ENCODE assay signal across 9 mouse cellular contexts in the genomic region with DNA sequence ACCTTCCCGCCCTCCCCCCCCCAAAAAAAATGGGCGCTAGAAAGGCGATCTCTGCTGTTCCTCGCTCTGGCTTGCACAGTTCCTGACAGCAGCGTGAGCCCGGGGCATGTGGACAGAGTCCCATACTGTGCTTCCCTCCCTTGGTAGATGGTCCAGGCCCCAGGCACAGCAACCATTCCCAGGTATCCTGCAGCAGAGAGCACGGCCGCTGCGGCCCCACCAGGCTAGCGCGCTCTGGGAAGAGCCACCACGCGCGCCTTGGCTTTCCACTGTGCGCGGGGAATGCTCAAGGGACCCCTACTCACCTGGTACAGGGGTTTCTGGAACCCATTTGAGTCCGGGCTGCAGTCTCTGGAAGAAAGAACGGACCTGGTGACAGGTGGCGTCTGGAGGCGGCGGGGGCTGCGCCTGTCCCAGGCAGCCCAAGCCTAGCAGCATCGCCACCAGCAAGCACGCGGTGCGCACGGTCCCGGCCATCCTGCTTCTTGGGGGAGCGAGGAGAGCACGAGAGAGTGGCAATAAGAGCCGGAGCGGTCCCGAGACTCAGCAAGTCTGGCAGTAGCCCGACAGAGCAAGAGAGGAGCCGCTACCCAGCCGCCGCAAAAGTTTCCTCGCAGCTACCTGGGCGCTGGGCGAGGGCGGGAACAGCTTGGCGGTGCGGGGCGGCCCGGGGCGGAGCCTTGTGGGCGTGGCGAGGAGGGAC. TPM values are rescaled to one million over a fixed set of nuclear protein-coding genes. Genes with fewer than 3 reads are reported as not detected.
DNase-seq lines count a peak whose midpoint lies in the region; TF ChIP-seq lines count a peak whose summit lies in the region.
"Had no signal": no experiment of that assay in that cellular context is flagged by ENCODE, and none has a peak within 500 bp of the region (broad histone marks: within the 10 kb centered on the region; RNA-seq: fewer than 3 reads in every experiment).

A gene (minus strand): TSS at position 623 of the 703 bp plus-strand sequence.

- H3K27me3 ChIP-seq in embryonic facial prominence, embryonic 10.5 days (replicated peaks; ENCODE audit: low read depth, poor library complexity, severe bottlenecking) = peaks cover 56% of the 10 kb centered on the region
- no peaks in the 10 kb centered on the region for H3K27me3 ChIP-seq in kidney, adult 2 months (replicated peaks; ENCODE audit: control insufficient read depth, insufficient read depth, low read length)

- H3K9me3 ChIP-seq in embryonic facial prominence, embryonic 10.5 days = no peaks in the 10 kb centered on the region

- no peaks in the 10 kb centered on the region for H3K36me3 ChIP-seq in embryonic facial prominence, embryonic 10.5 days (replicated peaks)
- H3K36me3 ChIP-seq in kidney, adult 2 months (ENCODE audit: control insufficient read depth, insufficient read depth, low read length) = no peaks in the 10 kb centered on the region

- TF ChIP-seq POLR2A in kidney, adult 2 months (IDR thresholded peaks at IDR 0.05; ENCODE audit: low read depth, low read length) = no peak
- no peak for TF ChIP-seq POLR2A in lung, adult 2 months (IDR thresholded peaks at IDR 0.05; ENCODE audit: borderline replicate concordance, extremely low read depth, low read depth, low read length)

- no peak for TF ChIP-seq CTCF in kidney, adult 2 months (conservative IDR thresholded peaks at IDR 0.05; ENCODE audit: insufficient read depth, insufficient read length, low read depth, low read length)
- no peak for TF ChIP-seq CTCF in lung, adult 2 months (IDR thresholded peaks at IDR 0.05; ENCODE audit: insufficient read depth, low read length)

- 16% methylated on average over 48 of the region's 48 CpGs for WGBS in embryonic facial prominence, embryonic 10.5 days
- WGBS in kidney, adult 2 months = under 1% methylated on average over 35 of the region's 48 CpGs
- WGBS in lung, adult 2 months = 29% methylated on average over 48 of the region's 48 CpGs

- peak within 1 kb of the TSS; percentile 74 for H3K4me3 ChIP-seq in embryonic facial prominence, embryonic 10.5 days
- H3K4me3 ChIP-seq in kidney, adult 2 months (ENCODE audit: insufficient read depth, low read depth, low read length) = peak within 1 kb of the TSS; percentile 66
- peak within 1 kb of the TSS; percentile 49 for H3K4me3 ChIP-seq in lung, adult 2 months (replicated peaks; ENCODE audit: extremely low read depth, low read depth, low read length)

- peak; percentile 89 for DNase-seq in embryo, embryonic 9.5 days (ENCODE audit: extremely low spot score)
- DNase-seq in embryo, embryonic 11 days = no peak
- no peak for DNase-seq in embryonic facial prominence, embryonic 10.5 days (ENCODE audit: low spot score)
- no peak for DNase-seq in heart, adult 8-10 months (ENCODE audit: low spot score)
- DNase-seq in kidney, adult 2 months = peak; percentile 68
- peak; percentile 58 for DNase-seq in lung, adult 2 months
- DNase-seq in ovary, postnatal 14 days (ENCODE audit: low spot score) = peak; percentile 61
- DNase-seq in urinary bladder, postnatal 14 days (ENCODE audit: low spot score) = peak; percentile 67

- peaks cover 39% of the 10 kb centered on the region for H3K4me1 ChIP-seq in embryonic facial prominence, embryonic 10.5 days
- H3K4me1 ChIP-seq in kidney, adult 2 months (ENCODE audit: control insufficient read depth, insufficient read depth, low read length) = 0 out of 2 replicates have a peak, but pooled peaks cover 4% of the 10 kb centered on the region
- no peaks in the 10 kb centered on the region for H3K4me1 ChIP-seq in lung, adult 2 months (ENCODE audit: control insufficient read depth, insufficient read depth, low read length)

- peak within 1 kb of the TSS; percentile 90 for H3K27ac ChIP-seq in embryonic facial prominence, embryonic 10.5 days (replicated peaks)
- no peak within 1 kb of the TSS for H3K27ac ChIP-seq in kidney, adult 2 months (ENCODE audit: insufficient read depth, low read depth, low read length)

RNA-seq across cellular contexts. Expression of the gene that starts here (rescaled TPM):
- 722 and 727 TPM in 2 replicates for polyA plus RNA-seq in embryonic facial prominence, embryonic 10.5 days (2016; fragmentation: Nextera tagmentation; extraction: Ambion mirVana)
- total RNA-seq in heart, adult 8-10 months (2022) = 10 to 100 TPM in 3 of 4 experiments, 1 to 10 TPM in 1; 8.2 to 19.0 (median 11.4) TPM
- polyA plus RNA-seq in kidney, adult 2 months (2012; rRNA removed) = 27.2 and 31.5 TPM in 2 replicates
- polyA plus RNA-seq in lung, adult 2 months (2012; rRNA removed) = 149 and 172 TPM in 2 replicates
- polyA plus RNA-seq: C2C12 had no signal

Comparison
In these comparisons a context has a peak if more than half of its experiments do, and no peak if none do; other contexts are left out.
1. DNase-seq: peak in embryo, embryonic 9.5 days (single experiment), kidney, adult 2 months (single experiment), lung, adult 2 months (single experiment), ovary, postnatal 14 days (single experiment) and urinary bladder, postnatal 14 days (single experiment); none in embryo, embryonic 11 days (single experiment), embryonic facial prominence, embryonic 10.5 days (single experiment) and heart, adult 8-10 months (single experiment).
2. Peak in every context shown above with its lines, with median percentiles within 50 percentile points of each other: H3K4me3 ChIP-seq.